Mouse (Mus musculus): ENCODE measurements at regions not wholly inside any gene's neighbourhood (a gene's known extent, or its start where the extent isn't known, plus 50 kb on each side); places are given as distances from the start of the nearest gene placed in this dataset.

DNA sequence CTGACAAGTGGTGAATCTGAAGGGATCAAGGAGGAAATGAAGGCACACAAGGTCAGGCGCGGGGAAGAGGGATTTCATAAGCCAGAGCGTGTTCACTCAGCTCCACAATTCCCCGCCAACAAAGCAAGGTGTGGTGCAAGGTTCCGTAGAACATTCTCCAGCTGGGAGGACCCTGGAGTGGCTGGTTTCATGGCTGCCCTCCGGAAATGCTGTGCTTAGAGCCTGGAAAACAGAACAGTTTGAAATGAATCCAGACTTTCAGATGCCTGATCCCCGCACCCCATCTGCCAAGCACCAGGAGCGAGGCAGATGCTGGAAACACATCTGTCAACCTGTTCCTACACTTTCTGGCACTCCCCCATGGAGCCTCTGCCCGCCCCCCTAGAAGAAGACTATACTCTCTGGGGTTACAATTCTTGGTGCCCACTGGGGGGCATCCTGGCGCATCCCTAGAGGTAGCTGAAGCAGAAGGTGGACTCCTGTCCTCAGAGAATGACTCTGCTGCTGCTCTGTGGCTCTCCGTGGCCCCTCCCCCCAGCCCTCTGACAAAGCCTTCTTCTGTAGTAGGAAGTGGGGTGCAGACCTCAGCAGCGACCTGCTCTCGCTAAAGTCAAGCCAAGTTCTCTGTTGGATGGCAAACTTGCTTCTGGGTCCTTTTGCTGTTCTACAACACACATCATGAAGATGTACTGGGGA lies 54.5 kb upstream of the Mafb start:
- DNase-seq (ENCODE audit: low spot score): peak; percentile 42

GRCm38 (mm10) chr2:160424491-160424890 lies 57.6 kb upstream of the Mafb start:
- DNase-seq (ENCODE audit: low spot score): no peak

- DNase-seq (ENCODE audit: low spot score): no peak
These were observed 60.6 kb upstream of the Mafb start for GRCm38 (mm10) chr2:160427431-160427830.

DNA sequence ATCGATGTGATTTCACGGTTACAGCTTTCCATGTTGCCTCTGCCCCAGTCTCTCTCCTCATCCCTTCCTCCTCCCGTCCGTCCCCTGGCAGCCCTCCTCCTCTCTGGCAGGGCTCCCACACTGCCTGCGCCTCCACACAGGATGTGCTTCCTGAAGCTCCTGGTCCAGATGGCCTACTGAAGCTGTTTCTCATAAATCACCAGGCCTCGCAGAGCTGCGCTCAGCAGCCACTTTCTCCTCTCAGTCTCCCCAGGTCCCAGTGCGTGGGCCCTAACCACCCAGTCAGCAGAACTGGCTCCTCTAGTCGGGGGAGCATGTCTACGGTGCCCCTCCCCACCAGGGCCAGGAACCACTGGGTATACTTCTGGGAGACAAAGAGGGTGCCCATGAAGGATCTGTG lies 66.4 kb upstream of the Mafb start:
- peak; percentile 71 for DNase-seq (ENCODE audit: low spot score)

DNA sequence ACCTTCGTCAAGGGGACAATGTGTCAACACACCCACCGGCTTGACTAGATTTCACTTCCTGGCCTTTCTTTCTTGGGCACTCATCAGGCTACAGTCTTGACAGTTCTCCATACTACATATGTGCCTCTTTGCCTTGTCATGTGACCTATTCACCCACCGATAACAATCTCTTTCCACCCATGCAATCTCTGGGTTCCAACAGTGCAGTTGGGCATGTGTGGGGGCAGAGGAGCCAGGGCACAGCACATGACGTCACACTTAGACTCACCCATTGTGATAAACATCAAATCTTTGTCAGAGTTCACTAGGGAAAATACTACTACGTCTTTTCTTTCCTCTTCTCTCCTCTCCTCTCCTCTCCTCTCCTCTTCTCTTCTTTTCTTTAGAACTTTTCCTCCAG lies 67.8 kb upstream of the Mafb start:
- no peak for DNase-seq (ENCODE audit: low spot score)

GRCm38 (mm10) chr2:160435622-160436021 lies 68.8 kb upstream of the Mafb start:
- no peak for DNase-seq (ENCODE audit: low spot score)

DNA sequence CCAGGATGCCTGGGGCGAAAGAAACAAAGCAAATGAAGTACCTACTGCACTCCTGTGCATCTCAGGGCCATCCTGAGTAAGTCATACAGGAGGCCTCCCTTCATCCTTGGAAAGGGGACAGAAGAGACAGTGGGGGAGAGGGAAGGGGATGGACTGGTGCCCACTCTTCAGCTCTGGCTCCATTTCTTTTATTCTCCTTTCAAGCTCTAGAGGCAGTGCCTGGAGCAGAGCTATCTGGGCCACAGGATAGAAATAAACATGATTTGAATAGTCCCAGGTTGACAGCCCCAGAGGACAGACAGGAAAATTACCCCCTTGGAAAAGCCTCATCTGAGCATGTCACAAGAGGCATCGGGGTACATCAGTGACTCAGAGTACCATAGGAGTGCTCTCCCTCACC lies 72.2 kb upstream of the Mafb start:
- DNase-seq (ENCODE audit: low spot score): no peak

DNA sequence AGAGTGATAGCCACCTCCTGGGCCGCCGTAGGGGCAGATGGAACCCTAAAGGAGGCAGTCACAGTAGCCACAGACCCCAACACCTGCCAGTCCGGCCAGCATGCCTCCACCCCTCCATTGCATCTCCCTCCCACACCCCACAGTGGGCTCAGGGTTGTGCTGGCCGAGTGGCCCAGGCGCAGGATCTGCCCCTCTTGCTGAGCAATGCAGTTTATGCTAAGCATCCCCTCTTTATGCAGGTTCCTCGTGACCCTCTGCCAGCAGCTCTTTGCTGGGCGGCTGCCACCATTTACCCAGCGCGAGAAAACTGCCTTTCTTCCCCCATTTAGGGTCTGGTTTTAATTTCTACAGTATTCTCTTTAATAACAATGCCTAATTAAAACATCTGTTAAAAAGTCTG lies 73.4 kb upstream of the Mafb start:
- no peak for DNase-seq (ENCODE audit: low spot score)

DNA sequence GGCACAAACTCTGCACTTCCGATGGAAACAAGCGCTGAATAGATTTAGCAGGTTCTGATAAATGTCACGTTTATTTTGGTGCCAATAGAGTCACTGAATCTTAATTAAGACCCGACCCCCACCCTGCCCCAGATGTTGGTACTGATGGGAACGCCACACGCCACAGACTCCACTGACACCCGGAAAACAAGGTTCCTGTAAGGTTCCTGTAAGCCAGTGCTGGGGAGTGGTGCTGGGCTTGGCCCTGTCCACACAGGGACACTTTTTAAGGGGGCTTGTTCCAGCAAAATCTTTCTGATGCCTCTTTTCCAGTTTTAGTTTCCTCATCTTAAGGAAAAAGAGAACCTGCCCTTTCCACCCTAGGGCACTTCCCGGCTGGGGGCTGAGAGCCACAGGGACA lies 84.2 kb upstream of the Mafb start:
- DNase-seq (ENCODE audit: low spot score): no peak

DNA sequence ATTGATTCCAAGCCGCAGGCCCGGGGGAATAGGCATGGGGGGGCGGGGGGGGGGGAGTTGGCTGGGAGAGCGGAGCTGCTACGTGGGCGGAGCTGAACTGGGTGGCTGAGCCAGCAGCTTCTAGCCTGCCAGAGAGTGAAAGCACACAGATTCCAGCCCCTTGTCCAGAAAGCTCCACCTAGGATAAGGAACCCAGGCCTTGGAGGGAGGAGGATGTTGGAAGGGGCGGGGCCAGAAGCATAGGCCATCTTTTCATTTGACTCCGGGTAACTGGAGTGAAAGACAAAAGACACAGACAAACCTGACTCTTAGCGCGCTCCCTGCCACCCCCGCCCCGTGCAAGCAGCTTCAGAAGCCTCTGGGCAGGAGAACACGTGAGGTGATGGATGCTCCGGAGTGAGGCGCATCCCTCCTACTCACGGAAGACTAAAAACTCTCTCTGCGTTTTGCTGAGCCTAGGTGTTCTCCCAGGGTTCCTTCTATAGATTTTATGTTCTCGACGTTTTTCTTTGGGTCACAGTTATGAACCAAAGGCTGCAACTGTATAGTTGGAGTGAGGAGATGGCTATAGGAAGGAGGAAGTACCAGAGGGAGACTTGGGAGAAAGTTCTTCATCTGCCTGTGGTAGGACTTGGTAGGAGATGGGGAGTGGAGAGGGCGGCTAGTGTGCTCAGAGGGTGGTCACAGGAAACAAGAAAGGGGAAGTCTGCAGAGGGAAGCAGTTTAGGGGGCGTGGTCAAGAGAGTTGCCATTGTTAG lies 84.8 kb upstream of the Mafb start:
- peak; percentile 81 for DNase-seq (ENCODE audit: low spot score)

GRCm38 (mm10) chr2:160452239-160452530 lies 85.3 kb upstream of the Mafb start:
- no peak for DNase-seq (ENCODE audit: low spot score)

DNA sequence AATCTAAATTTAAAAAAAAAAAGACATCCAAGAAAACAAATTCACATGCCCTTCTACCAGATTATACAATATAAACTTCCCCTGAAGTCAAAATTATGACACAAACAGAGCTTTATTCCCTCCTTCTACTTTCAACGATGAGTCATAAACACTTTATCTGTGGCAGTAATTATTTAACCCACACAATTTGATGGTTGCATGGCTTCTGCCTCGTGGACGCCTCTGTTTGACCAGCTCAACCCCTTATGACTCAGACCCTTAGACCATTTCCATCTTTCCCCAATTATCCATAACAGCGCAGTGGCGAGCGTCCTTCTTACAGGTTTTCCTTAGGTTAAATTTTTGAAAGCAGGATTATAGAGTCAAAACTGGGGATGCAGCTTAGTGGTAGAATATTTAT lies 85.9 kb upstream of the Mafb start:
- no peak for DNase-seq (ENCODE audit: low spot score)

DNA sequence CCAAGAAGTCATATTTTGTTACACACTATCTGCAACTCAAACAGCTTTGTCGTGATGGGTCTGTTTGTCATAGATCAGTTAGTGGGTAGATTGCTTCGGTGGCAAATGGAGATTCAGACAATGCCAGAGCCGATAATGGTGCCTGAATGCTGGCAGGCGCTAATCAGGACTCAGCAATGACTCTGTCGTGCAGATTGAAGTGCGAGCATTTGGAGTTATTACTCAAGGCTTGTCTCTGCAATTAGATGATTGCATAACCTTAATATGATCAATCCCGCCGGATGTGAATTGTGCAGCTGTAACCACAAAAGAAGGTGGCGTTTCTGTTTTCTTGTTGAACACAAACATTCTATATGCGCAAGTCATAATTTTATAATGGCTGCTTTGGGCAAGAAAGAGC lies 88.8 kb upstream of the Mafb start:
- no peak for DNase-seq (ENCODE audit: low spot score)

GRCm38 (mm10) chr2:160456681-160457080 lies 89.8 kb upstream of the Mafb start:
- DNase-seq (ENCODE audit: low spot score): no peak

GRCm38 (mm10) chr2:160471561-160471960 lies 104.7 kb upstream of the Mafb start:
- no peak for DNase-seq (ENCODE audit: low spot score)

- no peak for DNase-seq (ENCODE audit: low spot score)
These were observed 109.3 kb upstream of the Mafb start for GRCm38 (mm10) chr2:160476181-160476580.

GRCm38 (mm10) chr2:160479240-160479639 lies 112.4 kb upstream of the Mafb start:
- no peak for DNase-seq (ENCODE audit: low spot score)

DNA sequence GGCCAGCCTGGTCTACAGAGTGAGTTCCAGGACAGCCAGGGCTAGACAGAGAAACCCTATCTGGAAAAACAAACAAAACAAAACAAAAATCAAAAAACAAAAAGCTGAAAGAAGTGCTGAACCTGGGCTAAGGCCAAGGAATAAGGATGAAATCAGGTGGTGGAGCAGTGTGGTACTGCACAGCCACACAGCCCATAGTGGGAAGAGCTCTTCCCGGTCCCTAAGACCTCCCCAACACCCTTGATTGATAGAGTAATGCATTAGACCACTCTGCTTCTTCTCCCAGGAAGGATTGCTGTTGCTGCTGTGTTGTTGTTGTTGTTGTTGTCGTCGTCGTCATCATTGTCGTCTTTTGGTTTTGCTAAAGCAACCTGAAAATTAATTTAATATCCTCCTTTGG lies 118.2 kb upstream of the Mafb start:
- DNase-seq (ENCODE audit: low spot score): no peak

DNA sequence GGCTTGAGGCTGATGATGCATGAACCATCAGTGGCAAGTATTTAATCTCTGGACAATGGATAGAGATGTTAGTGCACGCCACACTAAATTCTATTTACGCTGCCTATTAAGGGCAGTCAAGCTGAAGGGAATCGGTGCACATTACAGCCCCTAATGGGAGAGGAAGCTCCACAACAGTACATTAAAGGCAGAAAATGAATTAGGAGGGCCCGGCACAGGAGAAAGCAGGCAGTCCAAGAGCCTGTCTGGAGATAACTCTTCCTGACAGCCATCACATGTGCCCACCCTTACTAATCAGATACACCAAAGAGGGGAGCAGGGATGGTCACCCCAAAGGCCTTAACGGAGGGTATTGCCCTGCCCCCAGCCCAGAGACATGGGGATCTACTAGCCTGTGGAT lies 118.7 kb upstream of the Mafb start:
- no peak for DNase-seq (ENCODE audit: low spot score)

DNA sequence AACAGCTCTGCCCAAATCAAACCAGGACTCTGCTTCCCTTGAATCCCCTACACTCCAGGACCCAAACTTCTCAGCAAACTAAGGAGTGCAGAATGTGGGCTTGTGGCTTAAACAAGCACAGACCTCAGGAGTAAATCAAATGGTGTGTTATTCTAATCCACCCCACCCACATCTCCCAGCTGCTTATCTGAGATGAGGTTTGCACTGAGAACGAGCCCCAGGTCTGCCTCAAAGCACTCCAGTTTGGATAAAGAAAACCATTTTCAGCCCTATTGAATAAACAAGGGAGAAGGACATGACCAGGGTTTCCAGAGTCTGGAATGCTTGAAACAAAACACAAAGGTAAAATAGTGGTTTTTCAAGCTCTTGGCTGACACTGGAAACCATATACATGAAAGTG lies 132.9 kb upstream of the Mafb start:
- DNase-seq (ENCODE audit: low spot score): no peak

- no peak for DNase-seq (ENCODE audit: low spot score)
These were observed 136.0 kb upstream of the Mafb start for GRCm38 (mm10) chr2:160502901-160503300.

DNA sequence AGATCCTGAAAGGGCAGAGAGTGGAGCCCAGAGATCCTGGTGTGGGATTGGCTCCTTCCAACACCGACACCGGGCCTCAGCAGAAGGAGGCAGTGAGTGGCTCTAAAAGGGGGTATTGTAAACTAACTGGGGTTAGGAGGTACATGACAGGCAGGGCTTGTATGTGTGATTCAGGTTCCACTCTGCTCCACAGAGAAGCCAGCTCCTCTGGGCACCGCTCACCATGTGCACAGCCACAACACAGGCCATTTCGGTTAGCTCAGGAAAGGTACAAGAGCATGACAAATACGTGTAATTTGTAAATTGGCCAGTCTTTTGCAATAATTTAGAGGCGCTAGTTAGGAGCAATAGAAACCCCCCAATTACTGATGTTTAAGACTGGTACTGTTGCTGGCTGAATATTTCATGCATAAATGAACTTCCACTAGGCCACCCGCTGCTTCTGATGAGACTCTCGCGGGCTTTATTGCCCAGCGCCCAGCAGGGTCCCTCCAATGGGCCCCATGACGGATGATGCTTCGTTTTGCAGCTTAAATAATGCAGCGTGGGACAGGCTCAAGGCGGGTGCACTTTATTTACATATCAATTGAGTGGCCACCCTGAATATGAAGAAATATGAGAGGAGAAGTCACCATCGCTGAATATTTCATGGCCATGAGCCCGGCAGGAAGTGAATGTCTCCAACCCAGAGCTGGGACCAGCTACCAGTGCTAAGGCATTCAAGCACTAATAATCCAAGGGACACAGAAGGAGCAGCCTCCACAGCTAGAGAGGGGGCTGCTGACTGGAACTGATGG lies 136.9 kb upstream of the Mafb start:
- no peak for DNase-seq (ENCODE audit: low spot score)

DNA sequence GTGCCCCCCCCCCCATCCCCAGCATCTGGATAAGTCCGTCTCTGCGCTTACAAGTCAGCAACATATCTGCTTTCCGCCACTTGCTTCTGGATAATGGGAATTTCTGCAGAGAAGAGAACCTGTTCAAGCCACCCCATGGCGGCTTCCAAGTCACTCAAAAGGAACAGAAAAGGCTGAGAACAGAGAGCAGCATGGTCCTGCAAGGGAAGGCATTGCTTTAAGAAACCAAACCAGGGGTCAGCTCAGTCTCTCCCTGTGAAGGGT lies 137.5 kb upstream of the Mafb start:
- DNase-seq (ENCODE audit: low spot score): no peak

- DNase-seq (ENCODE audit: low spot score): no peak
These were observed 138.3 kb upstream of the Top1 start for GRCm38 (mm10) chr2:160507371-160507770.

Measured in testis, postnatal 10 days (tissue).